Mouse (Mus musculus) MEL (cell line): ENCODE results near the gene Mymk. TPM values are rescaled to one million over a fixed set of nuclear protein-coding genes. Genes with fewer than 3 reads are reported as not detected.

Experiments used
- DNase-seq: peaks from one replicate; pipeline ENCODE4 v3.0.0; 2011; ENCODE audit warnings: low read depth, low spot score
- H3K27ac ChIP-seq: 2 replicates; pipeline ENCODE4 v1.5.1; 2012; ENCODE audit warnings: low read depth, mild to moderate bottlenecking, control low read depth, low read length, moderate library complexity; ENCODE audit not compliant: control insufficient read depth
- H3K27me3 ChIP-seq, 2 experiments: fragments of 150-350 bp in 1 of 2; sonication (generic) in 1 of 2; 2 replicates each; pipeline ENCODE4 v1.6.1; 2012; ENCODE audit warnings: low read length in 2 of 2, mild to moderate bottlenecking in 2 of 2, improper control_type of control experiment in 1 of 2, moderate library complexity in 1 of 2; ENCODE audit not compliant: insufficient read depth in 2 of 2, control insufficient read depth in 1 of 2
- H3K36me3 ChIP-seq, 2 experiments: 2 replicates each; pipeline ENCODE4 v1.6.1; 2012 to 2014; ENCODE audit warnings: low read length in 2 of 2, improper control_type of control experiment in 1 of 2, inconsistent platforms in 1 of 2, mild to moderate bottlenecking in 1 of 2; ENCODE audit not compliant: insufficient read depth in 2 of 2, control insufficient read depth in 1 of 2
- H3K4me1 ChIP-seq, 2 experiments: fragments of 150-350 bp in 1 of 2; sonication (generic) in 1 of 2; 2 replicates each; pipeline ENCODE4 v1.6.1; 2012; ENCODE audit warnings: low read length in 2 of 2, improper control_type of control experiment in 1 of 2, mild to moderate bottlenecking in 1 of 2; ENCODE audit not compliant: insufficient read depth in 2 of 2, control insufficient read depth in 1 of 2
- H3K4me3 ChIP-seq, 2 experiments: fragments of 150-350 bp in 1 of 2; sonication (generic) in 1 of 2; 2 replicates each; pipeline ENCODE4 v1.5.1; 2012; ENCODE audit warnings: low read depth in 2 of 2, low read length in 2 of 2, mild to moderate bottlenecking in 2 of 2, moderate library complexity in 2 of 2, control low read depth in 1 of 2, improper control_type of control experiment in 1 of 2; ENCODE audit not compliant: control insufficient read depth in 1 of 2, insufficient read depth in 1 of 2
- H3K79me2 ChIP-seq: 2 replicates; pipeline ENCODE4 v1.6.1; 2012; ENCODE audit warnings: mild to moderate bottlenecking, low read length, moderate library complexity; ENCODE audit not compliant: control insufficient read depth, poor library complexity, insufficient read depth
- H3K9ac ChIP-seq: 2 replicates; pipeline ENCODE4 v1.6.1; 2012; ENCODE audit warnings: low read depth, mild to moderate bottlenecking, control low read depth, low read length, moderate library complexity; ENCODE audit not compliant: control insufficient read depth, poor library complexity, severe bottlenecking
- H3K9me3 ChIP-seq: fragments of 150-350 bp; sonication (generic); replicated peaks from 2 replicates; pipeline ENCODE4 v1.6.1; 2012; ENCODE audit warnings: mild to moderate bottlenecking, low read length, improper control_type of control experiment, moderate library complexity; ENCODE audit not compliant: insufficient read depth
- BHLHE40 ChIP-seq: IDR thresholded peaks from 2 replicates; pipeline ENCODE4 v1.6.1; 2012; ENCODE audit warnings: low read depth, mild to moderate bottlenecking, inconsistent platforms, low read length, improper control_type of control experiment, borderline replicate concordance
- CTCF ChIP-seq, 3 experiments: IDR thresholded peaks in 2 of 3; conservative IDR thresholded peaks in 1 of 3; 2 replicates each; pipeline ENCODE4 v1.5.1; 2011 to 2012; ENCODE audit warnings: low read length in 3 of 3, low read depth in 2 of 3, mild to moderate bottlenecking in 2 of 3, improper control_type of control experiment in 1 of 3, inconsistent platforms in 1 of 3, mixed read lengths in 1 of 3, moderate library complexity in 1 of 3; ENCODE audit not compliant: control insufficient read depth in 1 of 3, insufficient read depth in 1 of 3, poor library complexity in 1 of 3, severe bottlenecking in 1 of 3
- EP300 ChIP-seq, 2 experiments: IDR thresholded peaks; 2 replicates each; pipeline ENCODE4 v1.6.1; 2011; ENCODE audit warnings: improper control_type of control experiment in 2 of 2, low read length in 2 of 2, low read depth in 1 of 2, mild to moderate bottlenecking in 1 of 2
- GABPA ChIP-seq: IDR thresholded peaks from 2 replicates; pipeline ENCODE4 v1.6.1; 2012; ENCODE audit warnings: low read depth, mild to moderate bottlenecking, inconsistent platforms, low read length, improper control_type of control experiment, moderate library complexity
- MAFK ChIP-seq: IDR thresholded peaks from 2 replicates; pipeline ENCODE4 v1.6.1; 2011; ENCODE audit warnings: low read depth, mild to moderate bottlenecking, low read length, improper control_type of control experiment, borderline replicate concordance
- MAX ChIP-seq: IDR thresholded peaks from 2 replicates; pipeline ENCODE4 v1.6.1; 2011; ENCODE audit warnings: low read length, improper control_type of control experiment
- MAZ ChIP-seq: IDR thresholded peaks from 2 replicates; pipeline ENCODE4 v1.6.1; 2012; ENCODE audit warnings: low read depth, mild to moderate bottlenecking, inconsistent platforms, low read length, improper control_type of control experiment
- MXI1 ChIP-seq: IDR thresholded peaks from 2 replicates; pipeline ENCODE4 v1.6.1; 2011; ENCODE audit warnings: mild to moderate bottlenecking, low read depth, low read length, improper control_type of control experiment
- MYB ChIP-seq: IDR thresholded peaks from 2 replicates; pipeline ENCODE4 v1.6.1; 2011; ENCODE audit warnings: mild to moderate bottlenecking, low read depth, low read length, improper control_type of control experiment
- MYC ChIP-seq: IDR thresholded peaks from 2 replicates; pipeline ENCODE4 v1.6.1; 2011; ENCODE audit warnings: low read depth, mild to moderate bottlenecking, low read length, improper control_type of control experiment, moderate library complexity
- NRF1 ChIP-seq: IDR thresholded peaks from 2 replicates; pipeline ENCODE4 v1.6.1; 2014; ENCODE audit warnings: low read depth, mild to moderate bottlenecking, inconsistent platforms, low read length, improper control_type of control experiment, moderate library complexity; ENCODE audit not compliant: poor library complexity, insufficient read depth, severe bottlenecking
- POLR2AphosphoS2 ChIP-seq: IDR thresholded peaks from 2 replicates; pipeline ENCODE4 v1.6.1; 2011; ENCODE audit warnings: low read length, improper control_type of control experiment
- POLR2AphosphoS5 ChIP-seq: IDR thresholded peaks from 2 replicates; pipeline ENCODE4 v1.6.1; 2012; ENCODE audit warnings: low read depth, borderline replicate concordance, mild to moderate bottlenecking, inconsistent platforms, low read length, moderate library complexity, mixed read lengths
- RAD21 ChIP-seq: IDR thresholded peaks from 2 replicates; pipeline ENCODE4 v1.6.1; 2011; ENCODE audit warnings: mild to moderate bottlenecking, low read depth, low read length, improper control_type of control experiment
- SIN3A ChIP-seq: IDR thresholded peaks from 2 replicates; pipeline ENCODE4 v1.6.1; 2012; ENCODE audit warnings: low read length, improper control_type of control experiment, inconsistent platforms
- SMC3 ChIP-seq: IDR thresholded peaks from 2 replicates; pipeline ENCODE4 v1.6.1; 2011; ENCODE audit warnings: low read depth, low read length, improper control_type of control experiment
- USF1 ChIP-seq: IDR thresholded peaks from 2 replicates; pipeline ENCODE4 v1.6.1; 2014; ENCODE audit warnings: low read depth, mild to moderate bottlenecking, inconsistent platforms, low read length, improper control_type of control experiment, moderate library complexity
- ZC3H11A ChIP-seq: IDR thresholded peaks from 2 replicates; pipeline ENCODE4 v1.6.1; 2012; ENCODE audit warnings: low read depth, mild to moderate bottlenecking, inconsistent platforms, low read length, improper control_type of control experiment
- ZNF384 ChIP-seq: IDR thresholded peaks from 2 replicates; pipeline ENCODE4 v1.6.1; 2012; ENCODE audit warnings: low read depth, mild to moderate bottlenecking, inconsistent platforms, low read length, improper control_type of control experiment
- polyA plus RNA-seq, 2 experiments: library from polyadenylated mRNA; stranded (reverse) in 1 of 2; unstranded in 1 of 2; fragments of >175 nt in 1 of 2; fragments of >200 nt in 1 of 2; gene quantifications; 2 replicates each; pipeline versions ENCODE4 v1.2.1 to v1.2.4; 2012; ENCODE audit warnings: low replicate concordance in 2 of 2, low read depth in 1 of 2; ENCODE audit not compliant: insufficient read length in 2 of 2, insufficient read depth in 1 of 2, missing spikeins in 1 of 2
- total RNA-seq: library from RNA; depleted of rRNA; stranded (reverse); fragments of 300-350 nt; gene quantifications from 2 replicates; pipeline ENCODE4 v1.2.3, GENCODE M21; 2012

Mymk gene
- total and polyA plus RNA-seq, 3 experiments: not detected

GRCm38 (mm10) chr2:27039286-27039685, 32.7 kb downstream of the Mymk start:
- Histone ChIP-seq H3K9me3 (no peaks in the 10 kb centered on the region), H3K4me1 (peaks cover 0 to 10% of the 10 kb centered on the region in 2 experiments; a peak in 1 of 4 replicates), H3K27me3 (no peaks in the 10 kb centered on the region), H3K9ac (no peak overlapping the region), H3K36me3 (no peaks in the 10 kb centered on the region), H3K4me3 (peak overlapping the region in 1 of 2 experiments; percentile 40; a peak in 1 of 4 replicates), H3K27ac (no peak overlapping the region), H3K79me2 (no peaks in the 10 kb centered on the region)
- DNase-seq: peak; percentile 62
- TF ChIP-seq MYC: 0 out of 2 replicates have a peak, but pooled peaks have one; percentile 29
- TF ChIP-seq USF1: peak; percentile 54
- TF ChIP-seq POLR2AphosphoS5: no peak
- peak; percentile 55 for TF ChIP-seq SMC3
- TF ChIP-seq GABPA: no peak
- TF ChIP-seq MAX: no peak
- TF ChIP-seq RAD21: peak; percentile 21
- peak; percentile 68 to 80 (median 77) for TF ChIP-seq CTCF (IDR thresholded peaks at IDR 0.05 in 2 of 3, conservative IDR thresholded peaks at IDR 0.05 in 1 of 3; ENCODE audit: control insufficient read depth in 1 of 3, insufficient read depth in 1 of 3, low read depth in 2 of 3, low read length in 3 of 3, poor library complexity in 1 of 3, severe bottlenecking in 1 of 3)
- no peak for TF ChIP-seq MAFK

GRCm38 (mm10) chr2:27038596-27038995, 33.4 kb downstream of the Mymk start:
- no peaks in the 10 kb centered on the region for H3K27me3 ChIP-seq
- no peak overlapping the region for H3K27ac ChIP-seq
- peak; percentile 94 for TF ChIP-seq ZNF384
- no peak for TF ChIP-seq MAZ
- peak; percentile 60 for TF ChIP-seq SIN3A
- TF ChIP-seq SMC3: peak; percentile 97
- TF ChIP-seq ZC3H11A: peak; percentile 96
- TF ChIP-seq MAX: no peak
- 0 out of 4 replicates have a peak, but pooled peaks of 1 of the 2 experiments have one; percentile 1 for TF ChIP-seq EP300 (IDR thresholded peaks at IDR 0.05; ENCODE audit: low read depth in 1 of 2, low read length in 2 of 2)
- TF ChIP-seq MYB: no peak
- TF ChIP-seq MXI1: no peak
- TF ChIP-seq RAD21: peak; percentile 99
- peak; percentile 89 to 98 (median 91) for TF ChIP-seq CTCF (IDR thresholded peaks at IDR 0.05 in 2 of 3, conservative IDR thresholded peaks at IDR 0.05 in 1 of 3; ENCODE audit: control insufficient read depth in 1 of 3, insufficient read depth in 1 of 3, low read depth in 2 of 3, low read length in 3 of 3, poor library complexity in 1 of 3, severe bottlenecking in 1 of 3)
- TF ChIP-seq BHLHE40: no peak
- TF ChIP-seq NRF1: 0 out of 2 replicates have a peak, but pooled peaks have one; percentile 5
- no peak for TF ChIP-seq POLR2AphosphoS2
- peak overlapping the region; percentile 7 to 40; a peak in 2 of 4 replicates for H3K4me3 ChIP-seq
- H3K9ac ChIP-seq: peak overlapping the region; percentile 17; the same call in 1 of the 2 replicates
- H3K79me2 ChIP-seq: no peaks in the 10 kb centered on the region
- peaks cover 0 to 10% of the 10 kb centered on the region in 2 experiments; a peak in 1 of 4 replicates for H3K4me1 ChIP-seq
- peak; percentile 77 for DNase-seq
- no peaks in the 10 kb centered on the region for H3K36me3 ChIP-seq
- H3K9me3 ChIP-seq: no peaks in the 10 kb centered on the region
